Mouse (Mus musculus) ES-E14 (cell line): ENCODE data around the gene Fbxo31.

Experiments
- CHD2 ChIP-seq: IDR thresholded peaks from 2 replicates; pipeline ENCODE4 v1.6.1; 2014; ENCODE audit warnings: mild to moderate bottlenecking, low read depth, low read length, inconsistent platforms
- HCFC1 ChIP-seq: IDR thresholded peaks from 2 replicates; pipeline ENCODE4 v1.6.1; 2012; ENCODE audit warnings: low read length, inconsistent platforms, borderline replicate concordance; ENCODE audit not compliant: insufficient read depth
- ZC3H11A ChIP-seq: IDR thresholded peaks from 2 replicates; pipeline ENCODE4 v1.6.1; 2012; ENCODE audit warnings: low read depth, mild to moderate bottlenecking, inconsistent platforms, low read length, borderline replicate concordance
- ZNF384 ChIP-seq: IDR thresholded peaks from 2 replicates; pipeline ENCODE4 v1.6.1; 2012; ENCODE audit warnings: low read depth, low read length, inconsistent platforms

DNA sequence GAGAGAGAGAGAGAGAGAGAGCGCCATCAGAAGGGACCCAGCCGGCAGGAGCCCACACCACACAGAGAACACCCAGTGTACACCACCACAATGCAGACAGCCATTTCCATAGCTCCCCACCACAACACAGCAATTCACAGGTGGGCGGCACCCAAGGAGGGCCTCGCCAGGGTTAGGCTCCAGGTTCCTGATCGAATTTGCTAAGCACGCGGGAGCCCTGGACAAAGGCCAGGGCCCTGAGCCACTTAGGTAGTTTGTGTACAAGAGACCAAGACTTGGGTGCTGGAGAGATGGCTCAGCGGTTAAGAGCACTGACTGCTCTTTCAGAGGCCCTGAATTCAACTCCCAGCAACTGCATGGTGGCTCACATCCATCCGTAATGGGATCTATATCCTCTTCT lies 26.1 kb downstream of the Fbxo31 start:
- TF ChIP-seq HCFC1 (no peak), ZC3H11A (no peak), ZNF384 (no peak), CHD2 (no peak)
